Mouse (Mus musculus): ENCODE results near the gene Plekhf1. TPM values are rescaled to one million over a fixed set of nuclear protein-coding genes. Genes with fewer than 3 reads are reported as not detected.

Gene Plekhf1
- polyA plus RNA-seq, 2 experiments = 3.4 to 4.2 TPM

DNA sequence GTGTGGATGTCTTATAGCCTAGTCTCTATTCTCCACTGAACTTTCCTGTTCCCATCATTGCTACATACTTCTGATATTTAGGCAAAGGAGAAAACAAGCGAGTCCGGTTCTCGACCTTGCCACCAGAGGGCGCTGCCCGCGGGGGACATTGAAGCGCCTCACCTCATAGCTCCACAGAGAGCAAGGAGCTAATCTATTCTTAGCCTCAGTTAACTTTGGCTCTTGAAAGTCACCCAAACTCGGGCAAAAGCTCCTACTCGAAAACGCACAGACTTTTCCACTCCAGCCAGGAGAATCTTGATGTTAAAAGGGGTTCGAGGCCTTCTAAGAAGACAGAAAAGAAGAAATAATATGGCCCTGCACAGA, 45.2 kb downstream of the Plekhf1 start:
- ATAC-seq (ENCODE audit: low FRiP score, low read depth) = peak; percentile 34; the same call in 1 of the 2 replicates
- peak; percentile 83 for DNase-seq (ENCODE audit: low spot score)
- H3K27ac ChIP-seq (replicated peaks; ENCODE audit: low read depth, low read length) = no peak overlapping the region
- peak overlapping the region; percentile 92 for H3K4me2 ChIP-seq (replicated peaks; ENCODE audit: low read depth, low read length, severe bottlenecking)
- no peaks in the 10 kb centered on the region for H3K9me3 ChIP-seq (ENCODE audit: control insufficient read depth, low read length)
- H3K27me3 ChIP-seq (ENCODE audit: control insufficient read depth, insufficient read depth, low read length) = no peaks in the 10 kb centered on the region
- H3K4me1 ChIP-seq (ENCODE audit: control insufficient read depth, insufficient read depth, low read length) = peaks cover 11% of the 10 kb centered on the region
- peak overlapping the region; percentile 65; the same call in 1 of the 2 replicates for H3K9ac ChIP-seq (ENCODE audit: low read depth, low read length, severe bottlenecking)
- TF ChIP-seq POLR2A (IDR thresholded peaks at IDR 0.05; ENCODE audit: borderline replicate concordance, extremely low read depth, insufficient read depth, insufficient read length) = no peak; the same call in 1 of the 2 replicates
- peak overlapping the region; percentile 53 for H3K4me3 ChIP-seq (replicated peaks; ENCODE audit: low read length)
- no peaks in the 10 kb centered on the region for H3K36me3 ChIP-seq (ENCODE audit: control insufficient read depth, insufficient read depth, low read length)
- WGBS = 2% methylated on average over 11 of the region's 11 CpGs

DNA sequence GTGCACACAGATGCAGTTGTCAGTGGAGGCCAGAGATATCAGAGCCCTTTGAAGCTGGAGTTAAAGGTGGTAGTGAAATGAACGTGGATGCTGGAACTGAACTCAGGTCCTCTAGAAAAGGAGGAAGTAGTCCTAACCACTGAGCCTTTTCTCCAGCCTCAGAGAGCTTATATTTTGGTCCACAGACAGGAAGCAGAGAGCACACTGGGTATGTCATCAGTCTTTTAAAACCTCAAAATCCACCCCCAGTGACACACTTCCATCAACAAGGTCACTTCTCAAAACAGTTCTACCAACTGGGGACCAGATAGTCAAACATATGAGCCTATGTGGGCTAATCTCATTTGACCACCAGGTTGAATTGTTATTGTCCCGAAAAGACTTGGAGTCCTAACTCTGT, 46.5 kb downstream of the Plekhf1 start:
- no peak overlapping the region for H3K4me3 ChIP-seq (replicated peaks; ENCODE audit: low read length)
- no peak overlapping the region for H3K4me2 ChIP-seq (replicated peaks; ENCODE audit: low read depth, low read length, severe bottlenecking)
- H3K27me3 ChIP-seq (ENCODE audit: control insufficient read depth, insufficient read depth, low read length) = no peaks in the 10 kb centered on the region
- ATAC-seq (ENCODE audit: low FRiP score, low read depth) (no peak), DNase-seq (ENCODE audit: low spot score) (no peak)
- no peak overlapping the region for H3K9ac ChIP-seq (ENCODE audit: low read depth, low read length, severe bottlenecking)
- no peaks in the 10 kb centered on the region for H3K36me3 ChIP-seq (ENCODE audit: control insufficient read depth, insufficient read depth, low read length)
- no peaks in the 10 kb centered on the region for H3K9me3 ChIP-seq (ENCODE audit: control insufficient read depth, low read length)
- H3K27ac ChIP-seq (replicated peaks; ENCODE audit: low read depth, low read length) = no peak overlapping the region
- WGBS = 73% methylated on average over 2 of the region's 2 CpGs
- peaks cover 11% of the 10 kb centered on the region for H3K4me1 ChIP-seq (ENCODE audit: control insufficient read depth, insufficient read depth, low read length)
- no peak for TF ChIP-seq POLR2A (IDR thresholded peaks at IDR 0.05; ENCODE audit: borderline replicate concordance, extremely low read depth, insufficient read depth, insufficient read length)

DNA sequence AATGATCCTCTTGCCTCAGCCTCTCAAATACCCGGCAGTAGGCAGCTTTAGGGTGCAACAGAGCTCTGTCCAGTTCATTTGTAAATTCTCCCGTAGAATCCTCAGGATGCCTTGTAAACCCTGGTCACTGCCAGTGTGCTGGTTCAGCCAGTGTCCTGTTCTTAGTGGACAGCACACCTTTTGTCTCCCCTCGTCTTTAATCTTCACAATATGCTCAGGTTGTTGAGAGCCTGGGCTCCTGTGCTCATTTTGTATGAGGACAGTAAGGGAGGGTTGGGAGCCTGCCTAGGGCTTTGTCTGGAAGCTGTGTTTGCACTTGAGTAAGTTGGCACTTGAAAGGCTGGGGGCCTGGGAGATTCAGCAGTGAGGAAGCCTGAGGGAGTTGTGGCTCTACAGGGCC, 47.9 kb downstream of the Plekhf1 start:
- Histone ChIP-seq H3K4me3 (replicated peaks; ENCODE audit: low read length) (no peak overlapping the region), H3K27ac (replicated peaks; ENCODE audit: low read depth, low read length) (no peak overlapping the region), H3K4me1 (ENCODE audit: control insufficient read depth, insufficient read depth, low read length) (peaks cover 11% of the 10 kb centered on the region), H3K9me3 (ENCODE audit: control insufficient read depth, low read length) (no peaks in the 10 kb centered on the region), H3K27me3 (ENCODE audit: control insufficient read depth, insufficient read depth, low read length) (no peaks in the 10 kb centered on the region), H3K4me2 (replicated peaks; ENCODE audit: low read depth, low read length, severe bottlenecking) (no peak overlapping the region), H3K9ac (ENCODE audit: low read depth, low read length, severe bottlenecking) (no peak overlapping the region), H3K36me3 (ENCODE audit: control insufficient read depth, insufficient read depth, low read length) (no peaks in the 10 kb centered on the region)
- ATAC-seq (ENCODE audit: low FRiP score, low read depth) (no peak), DNase-seq (ENCODE audit: low spot score) (no peak)
- TF ChIP-seq POLR2A (IDR thresholded peaks at IDR 0.05; ENCODE audit: borderline replicate concordance, extremely low read depth, insufficient read depth, insufficient read length) = no peak
- 56% methylated on average over 3 of the region's 3 CpGs for WGBS

DNA sequence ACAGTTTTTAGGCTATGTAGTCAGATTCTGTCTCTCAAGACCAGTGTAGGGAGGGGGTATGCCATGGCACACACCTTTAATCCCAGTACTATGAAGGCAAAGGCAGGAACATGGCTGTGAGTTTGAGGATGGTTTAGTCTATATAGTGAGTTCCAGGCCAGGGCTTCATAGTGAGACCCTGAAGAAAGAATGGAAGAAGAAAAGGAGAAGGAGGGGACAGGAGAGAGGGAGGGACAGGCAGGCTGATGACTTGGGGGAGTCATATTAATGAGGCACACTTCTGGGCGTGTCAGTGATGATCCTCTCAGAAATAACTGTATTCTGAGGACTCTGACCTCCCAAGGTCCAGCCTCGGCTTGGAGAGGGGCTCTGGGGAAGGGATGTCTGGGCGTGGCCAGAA, 51.8 kb downstream of the Plekhf1 start:
- H3K4me2 ChIP-seq (replicated peaks; ENCODE audit: low read depth, low read length, severe bottlenecking) = no peak overlapping the region
- H3K36me3 ChIP-seq (ENCODE audit: control insufficient read depth, insufficient read depth, low read length) = no peaks in the 10 kb centered on the region
- WGBS = 74% methylated on average over 3 of the region's 3 CpGs
- no peak overlapping the region for H3K27ac ChIP-seq (replicated peaks; ENCODE audit: low read depth, low read length)
- no peaks in the 10 kb centered on the region for H3K9me3 ChIP-seq (ENCODE audit: control insufficient read depth, low read length)
- no peak overlapping the region for H3K4me3 ChIP-seq (replicated peaks; ENCODE audit: low read length)
- no peak for DNase-seq (ENCODE audit: low spot score)
- no peak overlapping the region for H3K9ac ChIP-seq (ENCODE audit: low read depth, low read length, severe bottlenecking)
- no peak for ATAC-seq (ENCODE audit: low FRiP score, low read depth)
- H3K4me1 ChIP-seq (ENCODE audit: control insufficient read depth, insufficient read depth, low read length) = peaks cover 7% of the 10 kb centered on the region; the same call in 1 of the 2 replicates
- H3K27me3 ChIP-seq (ENCODE audit: control insufficient read depth, insufficient read depth, low read length) = no peaks in the 10 kb centered on the region
- TF ChIP-seq POLR2A (IDR thresholded peaks at IDR 0.05; ENCODE audit: borderline replicate concordance, extremely low read depth, insufficient read depth, insufficient read length) = no peak

DNA sequence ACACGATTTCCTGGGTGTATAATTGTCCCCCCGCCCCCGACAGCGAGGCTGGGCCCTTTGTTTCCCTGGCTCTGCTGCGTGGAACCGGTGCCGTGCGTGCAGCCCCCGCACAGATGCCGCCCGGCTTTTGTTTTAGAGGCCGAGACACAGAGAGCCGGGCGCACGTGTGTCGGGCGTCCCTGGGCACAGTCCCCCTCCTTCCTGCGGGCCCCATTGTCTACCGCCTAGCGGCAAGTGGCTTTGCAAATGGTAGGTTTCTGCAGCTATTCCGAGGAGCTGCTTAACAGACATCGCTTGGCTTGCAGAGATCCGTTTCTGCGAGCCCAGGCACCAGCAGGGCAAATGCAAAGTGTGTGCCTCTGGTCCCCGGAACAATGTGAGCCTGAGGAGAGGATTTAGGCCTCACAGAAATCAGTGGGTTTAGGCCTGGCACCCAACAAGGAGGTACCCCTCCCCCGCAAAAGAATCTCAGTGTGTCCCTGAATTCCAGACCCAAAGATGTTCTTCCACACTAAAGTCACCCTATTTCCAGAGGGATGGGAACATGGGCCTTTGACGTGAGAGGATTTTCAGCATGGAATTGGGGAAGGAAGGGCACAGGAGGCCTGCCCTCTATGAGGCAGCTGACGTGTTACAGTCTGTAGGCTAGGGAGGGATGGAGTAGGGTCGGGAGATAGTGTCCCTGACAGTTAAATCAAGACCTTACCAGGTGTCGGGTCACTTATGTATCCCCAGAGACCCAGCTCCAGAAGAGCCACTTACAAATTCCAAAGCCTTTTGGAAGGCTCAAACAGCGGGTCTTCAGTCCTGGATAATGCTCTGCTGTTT, 53.3 kb downstream of the Plekhf1 start:
- Histone ChIP-seq H3K9ac (ENCODE audit: low read depth, low read length, severe bottlenecking) (peak overlapping the region; percentile 60), H3K4me1 (ENCODE audit: control insufficient read depth, insufficient read depth, low read length) (peaks cover 7% of the 10 kb centered on the region; the same call in 1 of the 2 replicates), H3K4me3 (replicated peaks; ENCODE audit: low read length) (peak overlapping the region; percentile 24), H3K36me3 (ENCODE audit: control insufficient read depth, insufficient read depth, low read length) (no peaks in the 10 kb centered on the region), H3K27me3 (ENCODE audit: control insufficient read depth, insufficient read depth, low read length) (no peaks in the 10 kb centered on the region), H3K4me2 (replicated peaks; ENCODE audit: low read depth, low read length, severe bottlenecking) (peak overlapping the region; percentile 49), H3K27ac (replicated peaks; ENCODE audit: low read depth, low read length) (no peak overlapping the region), H3K9me3 (ENCODE audit: control insufficient read depth, low read length) (no peaks in the 10 kb centered on the region)
- peak; percentile 50; the same call in 1 of the 2 replicates for ATAC-seq (ENCODE audit: low FRiP score, low read depth)
- no peak for DNase-seq (ENCODE audit: low spot score)
- WGBS = 16% methylated on average over 31 of the region's 31 CpGs
- TF ChIP-seq POLR2A (IDR thresholded peaks at IDR 0.05; ENCODE audit: borderline replicate concordance, extremely low read depth, insufficient read depth, insufficient read length) = 0 out of 2 replicates have a peak, but pooled peaks have one; percentile 15

Measured in limb, embryonic 14.5 days (tissue).